Mouse (Mus musculus): Measurements from ENCODE around the gene Naa38.

The Naa38 gene

DNA sequence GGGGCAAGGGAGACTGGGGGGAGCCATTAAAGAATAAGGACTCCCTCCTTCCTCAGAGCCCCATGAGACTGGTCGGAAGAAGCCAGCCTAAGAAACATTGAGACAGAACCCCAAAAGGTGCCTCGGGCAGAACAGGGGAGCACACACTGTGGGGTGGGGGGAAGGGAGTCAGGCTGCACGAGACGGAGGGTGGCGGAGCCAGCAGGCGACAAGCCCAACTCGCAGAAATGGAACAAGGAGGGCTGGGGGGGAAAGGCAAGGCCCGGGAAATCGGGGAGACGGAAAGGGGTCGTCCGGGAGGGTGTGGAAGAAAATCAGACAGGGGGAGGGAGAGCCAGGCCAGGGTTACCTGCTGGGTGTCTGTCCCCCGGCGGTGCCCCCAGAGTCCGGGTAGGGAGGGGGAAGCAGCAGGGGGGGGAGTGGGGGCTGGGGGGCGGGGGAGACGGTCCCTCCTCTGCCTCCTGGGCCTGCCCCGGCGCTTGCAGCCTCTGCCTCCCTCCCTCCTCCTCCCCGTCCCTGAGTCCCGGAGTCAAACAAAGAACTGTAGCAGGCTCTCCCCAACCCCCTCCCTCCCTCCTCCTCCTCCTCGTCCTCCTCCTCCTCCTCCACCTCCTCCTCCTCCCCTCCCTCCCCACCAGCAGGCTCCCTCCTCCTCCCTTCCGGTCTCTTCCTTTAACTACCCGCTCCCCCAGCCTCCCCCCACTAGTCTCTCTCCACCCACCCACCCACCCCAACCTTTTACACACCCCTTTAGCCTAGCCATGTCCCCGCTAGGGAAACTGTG is 20.6 kb downstream of the Naa38 start:
- peak; percentile 52 for DNase-seq

DNA sequence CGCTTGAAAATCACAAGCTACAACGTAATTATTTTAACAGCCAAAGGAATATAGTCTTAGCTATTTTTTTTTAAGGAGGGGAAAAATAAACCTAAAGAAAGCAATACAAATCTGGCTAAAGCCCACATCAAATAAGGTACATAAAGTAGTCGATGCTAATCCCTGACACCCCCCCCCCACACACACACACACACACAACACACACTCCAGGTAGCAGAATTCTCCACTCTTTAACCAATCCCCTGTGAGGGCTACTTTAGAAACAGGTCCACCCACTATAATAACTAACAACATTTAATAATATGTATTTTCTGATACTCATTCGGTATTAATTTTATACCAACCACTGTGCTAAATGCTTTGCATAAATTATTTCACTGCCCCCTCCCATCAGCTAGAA is 21.2 kb downstream of the Naa38 start:
- DNase-seq = no peak

DNA sequence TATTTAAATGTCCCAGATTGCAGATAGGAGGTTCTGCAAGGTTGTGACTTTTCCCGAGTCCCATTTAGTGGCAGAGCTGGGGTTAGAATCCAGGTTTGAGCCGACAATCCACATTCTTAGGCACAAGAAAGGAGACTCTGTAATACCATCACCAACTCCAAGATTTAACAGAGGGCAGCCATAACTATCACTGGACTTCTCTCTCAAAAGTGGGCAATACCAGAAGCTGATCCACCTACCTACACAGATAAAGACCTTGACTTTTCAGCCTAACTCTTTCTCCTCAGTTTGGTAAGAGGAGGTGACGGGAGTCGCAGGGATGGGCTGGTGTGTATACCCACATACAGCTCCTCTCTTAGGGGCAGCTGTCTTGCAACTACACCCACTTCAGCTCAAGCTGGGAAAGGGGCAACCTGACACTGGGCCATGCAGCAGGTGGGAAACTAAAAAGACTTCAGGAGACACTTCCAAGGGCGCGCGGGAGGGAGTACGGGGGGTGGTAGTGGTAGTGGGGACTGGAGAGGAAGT is 21.7 kb downstream of the Naa38 start:
- no peak for DNase-seq

DNA sequence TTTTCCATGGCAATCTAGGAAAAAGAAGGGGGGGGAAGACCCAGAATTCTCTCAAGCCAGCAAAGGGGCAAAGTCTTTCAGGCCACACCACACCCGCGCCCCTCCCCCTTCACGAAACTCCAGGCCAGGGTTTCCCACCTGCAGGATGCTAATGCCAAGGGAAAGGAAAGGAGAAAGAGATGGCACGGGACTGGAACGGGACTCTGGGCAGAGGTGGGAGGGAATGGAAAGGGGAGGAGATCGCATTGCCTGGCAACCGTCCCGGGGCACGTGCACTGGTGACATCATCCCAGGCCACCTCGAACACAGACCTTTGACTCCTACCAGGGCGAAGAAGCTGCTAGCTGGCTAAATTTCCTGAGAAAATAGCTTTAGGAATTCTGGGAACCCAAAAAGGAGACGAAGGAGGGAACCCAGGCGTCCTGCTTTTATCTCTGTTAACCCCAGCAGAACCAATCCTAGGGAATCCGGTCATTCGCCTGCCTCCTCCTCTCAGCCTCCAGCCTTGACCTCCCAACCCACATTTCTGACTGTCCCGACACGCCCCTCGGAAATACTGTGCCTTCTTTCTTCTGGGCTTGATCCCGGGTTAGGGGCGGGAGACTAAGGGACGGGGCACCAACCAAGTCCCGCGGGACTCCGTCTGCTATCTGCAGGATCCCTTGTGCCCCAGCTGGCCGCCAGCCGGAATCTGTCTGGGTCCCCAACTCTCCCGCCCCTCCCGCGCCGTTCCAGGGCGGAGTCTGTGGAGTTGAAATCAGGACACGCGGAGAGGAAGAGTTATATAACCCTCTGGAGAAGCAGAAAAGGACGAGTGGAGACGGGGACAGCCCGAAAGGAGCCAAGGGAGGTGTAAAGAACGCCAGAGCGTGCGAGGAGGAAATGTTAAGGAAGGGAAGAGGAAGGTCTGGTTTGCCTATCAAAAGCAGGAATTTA is 22.4 kb downstream of the Naa38 start:
- peak; percentile 97 for DNase-seq

DNA sequence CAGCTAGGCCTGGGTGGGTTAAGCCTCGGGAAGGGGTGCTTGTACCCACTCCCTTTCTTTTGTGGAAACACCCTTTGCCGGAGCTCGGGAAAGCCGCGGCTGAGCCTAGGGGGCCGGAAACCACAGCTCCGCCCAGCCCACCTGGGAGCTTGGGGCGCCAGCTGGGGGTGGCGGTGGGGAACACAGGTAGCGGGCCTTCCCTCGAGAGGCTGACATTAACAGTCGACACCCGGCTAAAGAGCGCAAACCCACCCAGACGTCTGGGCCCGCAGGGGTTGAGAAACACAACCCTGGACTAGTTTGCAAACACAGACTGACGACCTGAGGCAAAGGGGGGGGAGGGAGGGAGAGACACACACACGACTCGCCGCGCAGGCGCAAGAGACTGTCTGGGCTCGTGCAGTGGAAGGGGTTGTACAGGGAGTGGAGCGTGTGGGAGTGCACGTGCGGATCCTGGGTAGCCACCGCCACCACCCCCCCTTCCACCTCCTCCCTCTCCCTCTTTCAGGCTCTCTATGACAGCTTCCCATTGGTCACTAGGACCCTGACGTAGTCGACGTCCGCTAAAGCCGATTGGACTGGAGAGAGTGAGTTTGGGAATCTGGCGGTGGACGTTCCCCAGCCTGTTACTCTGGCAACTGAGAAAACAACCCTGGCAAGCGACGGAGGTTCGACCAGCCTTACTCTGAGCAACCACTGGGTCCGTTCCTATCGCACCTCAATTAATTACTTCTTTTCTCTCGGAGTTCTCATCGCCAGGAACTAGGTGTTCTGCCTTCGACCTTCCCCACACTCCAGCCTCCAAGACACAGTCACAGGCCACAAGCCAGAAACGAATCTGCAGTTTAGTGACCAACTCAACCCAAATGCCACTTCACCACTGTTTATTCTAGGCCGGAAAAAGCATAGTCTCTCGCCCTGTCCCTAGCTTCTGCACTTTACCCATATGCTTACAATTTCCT is 23.5 kb downstream of the Naa38 start:
- DNase-seq = peak; percentile 90

DNA sequence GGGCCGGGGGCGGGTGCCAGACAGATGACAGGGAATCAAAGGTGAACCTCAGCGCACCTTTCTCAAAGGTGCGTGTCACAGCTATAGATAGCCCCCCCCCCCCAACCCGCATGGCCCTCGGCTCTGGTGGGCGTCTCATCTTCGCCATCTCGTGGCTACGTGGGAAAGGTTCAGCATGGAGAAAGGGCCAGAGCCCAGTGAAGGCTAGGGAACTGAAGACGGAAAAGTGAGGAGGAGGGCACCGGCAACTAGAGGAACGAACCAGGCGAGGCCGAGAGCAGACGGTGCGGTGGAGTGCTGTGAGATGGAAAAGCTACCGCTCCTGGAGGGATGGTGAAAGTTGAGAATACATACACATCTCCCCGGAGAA is 24.1 kb downstream of the Naa38 start:
- no peak for DNase-seq

DNA sequence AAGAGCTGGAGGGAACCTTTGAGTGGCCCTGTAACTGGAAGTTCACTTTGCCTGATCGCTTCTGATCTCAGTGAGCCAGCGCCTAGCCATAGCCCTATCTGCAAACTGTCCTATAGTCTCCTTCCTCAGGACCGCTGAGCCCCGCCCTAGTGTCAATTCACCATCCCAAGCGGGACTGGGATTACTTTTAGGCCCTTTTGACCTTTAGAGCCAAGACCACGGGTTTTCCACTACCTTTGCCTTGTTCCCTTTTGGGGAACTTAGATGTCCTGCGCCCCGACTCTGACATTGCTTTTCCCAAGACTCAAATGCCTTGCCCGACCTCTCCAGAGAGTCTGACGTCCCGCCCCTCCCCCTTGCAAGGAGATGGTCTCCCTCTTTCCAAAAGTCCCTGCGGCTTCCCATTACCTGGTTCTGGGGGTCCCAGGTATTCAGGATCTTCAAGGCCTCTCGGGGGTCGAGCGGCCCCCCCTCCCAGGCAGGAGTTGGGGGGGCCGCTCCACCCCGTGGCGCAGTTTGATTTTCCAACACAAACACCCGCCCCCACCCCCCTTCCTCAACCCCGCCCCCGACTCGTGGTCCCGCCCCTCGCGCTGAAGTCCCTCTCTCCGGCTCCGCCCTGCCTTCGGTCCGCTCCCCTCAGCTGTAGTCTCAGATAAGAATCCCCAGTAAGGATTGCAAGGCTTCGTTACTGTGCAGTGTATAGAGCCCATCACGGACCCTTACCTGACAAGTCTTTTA is 24.7 kb downstream of the Naa38 start:
- DNase-seq = peak; percentile 79

DNA sequence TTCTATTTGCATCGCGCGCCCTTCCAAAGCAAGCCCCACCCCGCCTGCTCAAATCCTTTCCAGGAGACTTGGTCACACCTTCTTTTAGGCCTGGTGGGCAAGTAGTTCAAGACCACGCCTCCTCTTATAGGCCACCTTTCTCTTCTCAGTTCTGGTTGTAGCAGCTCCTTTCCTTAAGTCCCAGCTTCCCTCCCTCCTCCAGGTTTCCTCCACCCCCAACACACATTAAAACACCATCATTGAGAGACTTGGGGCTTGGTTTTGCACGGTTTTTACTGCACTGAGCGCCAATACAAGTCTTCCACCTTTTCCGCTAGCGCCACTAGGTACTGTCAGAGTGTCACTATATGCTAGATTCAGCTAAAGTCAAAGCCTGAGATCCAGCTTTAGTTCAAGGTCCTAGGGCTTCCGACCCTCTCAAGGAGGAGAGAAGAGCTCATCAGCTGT is 25.3 kb downstream of the Naa38 start:
- DNase-seq = no peak

DNA sequence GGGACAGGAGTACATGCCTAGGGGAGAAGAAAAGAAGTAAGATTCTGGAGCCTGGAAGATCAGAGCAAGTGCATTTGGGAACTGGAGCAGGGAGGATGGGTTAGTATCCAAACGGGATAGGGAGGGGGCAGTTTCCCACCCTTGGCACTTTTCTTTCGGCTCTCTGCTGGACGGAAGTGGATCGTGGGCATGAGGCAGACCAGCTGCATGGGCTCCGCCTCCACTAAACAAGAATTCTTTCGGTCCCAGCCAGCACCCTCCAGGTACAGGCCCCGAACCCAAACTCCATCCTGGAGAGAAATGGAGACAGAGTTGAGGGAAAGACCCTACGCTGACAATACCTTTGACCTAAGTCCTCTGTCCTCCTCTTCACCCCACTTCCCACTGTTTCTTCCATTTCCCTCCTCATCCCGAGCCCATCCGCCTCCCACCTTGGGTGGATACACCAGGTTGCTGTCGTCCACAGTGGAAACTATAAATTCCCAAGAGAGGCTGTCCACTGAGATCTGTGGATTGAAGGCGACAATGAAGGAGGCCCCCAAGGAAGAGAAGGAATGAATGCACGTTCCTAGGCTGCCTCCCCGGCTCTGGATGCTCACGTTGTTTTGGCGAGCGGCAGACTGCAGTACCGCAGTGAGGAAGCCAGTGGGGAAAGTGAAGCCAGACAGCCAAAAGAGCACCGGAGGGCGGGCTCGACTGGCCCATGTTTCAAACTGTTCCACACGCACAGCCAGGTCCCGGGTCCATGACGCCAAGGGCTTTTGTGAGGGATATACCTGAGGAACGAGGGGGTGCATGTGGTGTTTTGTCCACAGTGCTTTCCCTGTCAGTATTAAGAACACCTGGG is 26.1 kb downstream of the Naa38 start:
- DNase-seq = no peak

DNA sequence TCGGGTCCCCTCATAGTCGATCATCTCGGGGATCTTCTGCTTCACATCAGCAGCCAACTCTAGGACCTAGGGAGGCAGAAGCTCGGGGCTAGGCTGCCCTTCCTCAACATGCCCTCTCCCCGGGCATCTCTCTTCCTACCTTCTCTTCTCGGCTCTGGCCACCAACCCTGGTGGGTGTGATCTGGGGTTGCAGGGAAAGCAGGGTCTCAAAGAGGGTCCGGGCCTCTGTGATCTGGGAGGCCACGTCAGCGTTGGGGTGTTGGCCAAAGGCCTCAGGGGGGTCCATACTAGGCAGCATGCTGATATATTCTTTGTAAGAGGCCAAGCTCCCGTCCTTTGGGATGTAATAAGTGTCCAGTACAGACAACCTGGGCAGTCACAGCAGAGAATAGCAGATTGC is 27.6 kb downstream of the Naa38 start:
- no peak for DNase-seq

DNA sequence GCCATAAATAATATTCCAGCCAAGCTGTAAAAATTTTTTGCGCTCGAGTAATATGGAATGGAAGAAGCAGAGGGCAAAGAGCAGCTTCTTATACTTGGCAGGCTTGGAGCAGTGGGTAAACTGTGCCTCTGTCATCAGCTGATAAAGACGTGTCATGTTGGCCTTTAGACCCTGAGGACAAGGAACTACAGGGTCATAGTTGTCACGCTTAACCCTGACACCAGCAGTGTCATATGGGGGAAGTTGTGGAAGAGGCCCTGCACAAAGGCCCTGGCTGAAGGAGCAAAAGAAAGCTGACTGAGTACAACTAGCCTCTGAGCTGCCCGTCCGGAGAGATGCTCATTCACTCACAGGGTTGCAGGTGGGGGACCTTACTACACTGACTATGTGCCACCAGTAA is 28.6 kb downstream of the Naa38 start:
- DNase-seq = no peak

DNA sequence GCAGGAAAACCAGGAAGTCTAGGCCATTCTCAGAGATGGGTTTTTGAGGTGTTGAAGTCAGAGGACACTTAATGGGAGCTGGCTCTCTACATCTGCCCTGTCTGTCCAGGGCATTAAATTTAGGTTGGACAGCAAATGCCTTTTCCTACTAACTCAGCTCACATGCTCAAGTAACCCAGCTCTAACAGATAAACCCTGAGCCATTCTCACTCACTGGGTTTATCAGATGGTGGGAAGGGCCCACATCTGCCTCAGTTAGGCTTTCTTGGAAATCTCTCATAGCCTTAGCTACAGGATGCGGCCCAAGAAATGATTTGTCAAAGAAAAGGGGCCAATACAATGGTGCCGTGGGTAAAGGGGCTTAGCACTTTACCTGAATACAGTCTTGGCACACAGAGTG is 31.0 kb downstream of the Naa38 start:
- no peak for DNase-seq

DNA sequence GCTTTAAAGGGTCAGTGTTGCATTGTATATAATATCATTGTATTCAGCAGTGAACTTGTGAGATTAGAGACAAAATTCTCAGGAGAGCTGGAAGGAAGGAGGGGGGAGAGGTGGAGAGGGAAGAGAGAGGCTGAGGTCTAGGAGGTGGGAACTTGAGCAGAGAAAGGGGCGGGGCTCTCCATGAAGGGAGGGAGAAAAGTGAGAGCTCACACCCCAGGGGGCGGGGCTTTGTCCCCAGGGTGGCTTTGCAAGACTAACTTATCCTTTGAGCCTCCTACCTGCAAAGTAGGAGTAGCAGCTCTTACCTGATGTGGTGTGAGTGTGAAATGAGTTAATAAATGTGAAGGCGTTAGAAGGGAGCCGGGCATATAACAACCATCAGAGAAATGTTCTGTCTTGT is 33.5 kb downstream of the Naa38 start:
- DNase-seq = peak; percentile 75

DNA sequence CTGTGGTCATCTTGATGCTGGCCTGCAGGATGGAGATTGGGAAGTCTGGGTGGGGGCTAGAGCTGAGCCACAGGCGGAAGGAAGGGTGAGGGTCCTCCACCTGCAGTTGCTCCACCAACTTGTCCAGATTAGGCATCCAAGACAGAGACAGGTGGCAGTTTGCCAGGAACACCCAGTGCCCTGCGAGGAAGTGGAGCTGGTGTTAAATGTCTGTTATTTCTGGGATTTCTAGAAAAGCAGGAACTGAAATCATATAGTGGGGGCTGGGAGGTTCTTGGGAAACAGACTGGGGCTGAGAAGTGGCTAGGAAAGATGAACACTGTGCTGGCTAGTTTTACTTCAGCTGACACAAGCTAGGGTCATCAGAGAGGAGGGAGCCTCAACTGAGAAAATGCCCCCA is 34.0 kb downstream of the Naa38 start:
- peak; percentile 14 for DNase-seq

DNA sequence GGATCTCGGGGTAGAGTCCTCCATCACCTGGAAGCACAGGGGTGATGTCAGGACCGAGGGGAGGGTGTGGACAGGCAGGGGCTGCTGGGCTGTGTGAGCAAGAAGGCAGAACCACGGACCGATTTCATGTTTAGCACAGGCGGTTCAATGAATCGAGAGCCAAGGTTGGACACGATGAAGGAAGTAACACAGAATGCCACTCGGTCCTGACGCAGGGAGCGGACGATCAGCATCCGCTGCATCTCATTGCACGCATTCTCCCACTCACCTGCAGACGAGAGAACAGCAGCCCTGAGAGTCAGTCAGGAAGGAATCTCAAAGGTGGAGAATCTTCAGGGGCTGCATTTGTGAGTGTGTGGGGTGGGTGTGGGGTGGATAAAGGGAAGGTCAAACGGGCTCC is 35.3 kb downstream of the Naa38 start:
- DNase-seq = no peak

DNA sequence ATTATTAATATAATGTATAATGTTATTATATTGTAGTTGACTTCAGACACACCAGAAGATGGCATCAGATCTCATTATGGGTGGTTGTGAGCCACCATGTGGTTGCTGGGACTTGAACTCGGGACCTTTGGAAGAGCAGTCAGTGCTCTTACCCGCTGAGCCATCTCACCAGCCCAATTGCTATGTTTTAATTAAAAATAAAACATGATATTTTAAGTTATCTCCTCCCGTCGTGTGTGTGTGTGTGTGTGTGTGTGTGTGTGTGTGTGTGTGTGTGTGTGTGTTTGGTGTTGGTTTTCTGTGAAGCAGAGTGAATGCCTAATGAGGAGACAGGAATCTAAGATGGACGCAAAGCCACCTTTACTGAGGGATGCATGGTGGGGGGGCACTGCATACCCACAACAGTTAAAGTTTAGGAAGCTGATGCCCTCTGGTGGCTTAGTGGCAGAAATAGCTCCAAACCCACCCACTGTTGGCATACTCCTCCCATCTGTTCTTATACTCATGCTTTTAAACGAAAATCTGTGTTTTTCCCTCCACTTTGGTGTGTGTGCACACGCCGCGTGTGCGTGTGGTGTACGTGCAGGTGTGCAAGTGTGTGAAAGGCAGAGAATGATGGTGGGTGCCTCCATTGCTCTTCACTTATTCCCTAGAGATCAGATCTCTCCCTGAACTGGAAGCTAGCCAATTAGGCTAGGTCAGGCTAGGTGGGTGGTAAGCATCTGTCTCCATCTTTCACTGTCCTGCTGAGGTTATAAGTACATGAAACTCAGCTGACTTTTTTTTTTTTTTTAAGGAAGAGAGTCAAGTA is 36.7 kb downstream of the Naa38 start:
- peak; percentile 77 for DNase-seq

DNA sequence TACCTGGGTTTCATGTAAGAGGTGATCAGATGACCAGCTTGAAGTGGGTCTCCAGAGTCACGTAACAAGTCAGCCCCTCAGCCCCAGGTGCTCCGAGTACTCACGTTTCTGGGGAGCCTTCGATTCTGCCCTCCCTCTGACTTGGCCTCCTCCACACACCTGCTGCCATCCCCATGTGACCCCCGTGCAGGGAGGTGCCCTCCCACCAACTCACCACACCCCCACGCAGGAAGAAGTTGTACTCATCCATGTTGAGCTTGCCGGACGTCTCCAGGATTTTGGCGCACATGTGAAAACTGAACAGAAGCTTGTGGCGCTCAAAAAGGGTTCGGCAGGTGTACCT is 37.3 kb downstream of the Naa38 start:
- no peak for DNase-seq

DNA sequence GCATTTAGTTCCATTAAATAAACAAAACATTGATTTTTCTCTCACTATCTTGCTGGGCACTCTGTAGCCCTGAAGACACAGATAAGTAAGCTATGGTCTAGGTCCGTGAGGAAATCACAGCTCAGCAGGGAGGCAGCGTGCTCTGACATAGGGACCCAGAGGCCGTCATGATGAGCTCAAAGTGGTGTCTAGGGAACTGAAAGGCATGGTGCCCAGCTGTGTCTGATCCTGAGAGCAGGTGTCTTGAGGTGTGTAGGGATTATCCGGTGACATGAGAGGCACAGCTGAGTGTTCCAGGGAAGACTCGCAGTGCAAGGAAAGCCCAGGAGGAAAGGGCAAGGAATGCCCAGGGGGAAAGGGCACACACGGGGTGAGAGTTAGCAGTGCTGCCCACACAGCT is 37.9 kb downstream of the Naa38 start:
- DNase-seq = no peak

DNA sequence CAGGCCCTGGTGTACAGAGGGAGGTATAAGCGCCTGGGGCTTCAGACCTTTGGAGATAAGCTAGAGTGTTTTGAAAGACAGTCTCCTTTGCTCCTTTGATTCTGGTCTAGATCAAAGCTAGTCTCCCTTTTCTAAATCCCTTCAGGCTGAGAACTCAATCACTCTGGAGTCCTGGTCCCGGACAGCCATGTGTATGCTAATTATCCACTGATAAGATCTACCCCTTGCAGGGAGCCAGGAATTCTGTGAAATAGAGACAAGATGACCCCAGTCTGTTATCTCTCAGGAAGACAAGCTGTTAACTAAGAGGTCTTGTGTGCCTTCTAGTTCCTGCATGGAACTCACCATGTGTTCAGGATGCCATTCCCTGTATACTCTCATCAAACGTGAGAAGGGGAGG is 42.0 kb downstream of the Naa38 start:
- DNase-seq = no peak

DNA sequence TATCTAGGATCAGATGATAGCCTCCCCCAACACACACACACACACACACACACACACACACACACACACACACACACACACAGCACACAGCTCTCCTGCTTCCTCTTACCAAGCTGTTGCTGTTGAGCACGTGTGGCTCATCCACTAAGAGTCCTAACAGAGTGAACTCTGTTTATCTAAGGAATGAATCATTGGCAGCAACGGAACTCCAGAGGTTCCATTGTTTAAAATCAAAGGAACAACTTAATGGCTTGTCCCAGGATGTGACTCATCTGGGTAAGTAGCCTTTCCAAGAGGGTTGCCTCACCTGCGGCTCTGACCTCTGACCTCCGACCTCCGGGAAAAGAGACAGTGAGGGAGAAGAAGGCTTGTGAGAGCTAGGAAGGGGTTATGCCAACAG is 48.0 kb downstream of the Naa38 start:
- no peak for DNase-seq
